Mouse (Mus musculus): ENCODE results near the gene Tom1l2.

Tom1l2 gene

DNA sequence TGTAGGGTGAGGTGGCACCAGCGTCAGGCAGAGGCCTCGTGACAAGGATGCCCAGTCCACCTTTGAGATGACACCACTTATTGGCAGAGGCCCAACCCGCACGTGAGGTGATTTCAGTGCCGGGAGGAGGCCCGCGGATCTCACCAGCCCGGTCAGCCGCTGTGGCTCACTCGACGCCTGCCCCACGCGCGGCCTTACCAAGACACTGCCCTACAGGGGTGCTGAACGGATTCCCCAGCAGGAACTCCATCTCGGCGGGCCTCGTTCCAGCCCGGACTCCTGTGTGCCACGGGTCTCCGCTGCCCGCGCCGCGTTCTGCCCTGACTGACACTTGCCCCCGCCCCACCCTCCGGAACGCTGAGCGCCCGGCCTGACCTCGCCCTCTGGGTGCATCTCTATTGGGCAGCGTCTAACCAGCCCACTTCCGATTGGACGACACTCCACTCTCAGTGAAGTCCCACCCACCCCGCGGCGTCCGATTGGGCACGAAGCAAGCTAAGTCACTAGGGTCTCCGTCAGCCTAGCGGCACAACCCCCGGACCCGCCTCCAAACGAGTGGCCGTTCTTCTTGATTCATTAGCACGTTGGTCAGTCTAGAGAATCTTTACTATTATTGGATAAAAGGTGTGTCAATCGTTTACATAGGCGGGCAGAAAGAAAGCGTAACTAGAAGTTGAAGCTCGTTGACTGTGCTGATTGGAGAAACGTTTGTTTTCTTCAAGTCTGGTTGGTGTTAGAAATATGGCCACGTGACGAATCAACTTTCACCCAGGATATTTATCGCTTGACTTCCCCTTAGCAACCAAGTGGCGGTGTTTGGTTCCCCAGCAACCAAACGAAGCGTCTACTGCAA lies at the start of gene Tom1l2, which contains the start of gene Drc3:
TSS of gene Tom1l2 (minus strand) at position 347 of the 853 bp plus-strand sequence.
TSS of gene Drc3 (plus strand) at position 771 of the 853 bp plus-strand sequence.
- peak; percentile 100 for DNase-seq (ENCODE audit: low spot score)

GRCm38 (mm10) chr11:60397172-60397571 lies 44.5 kb upstream of the Tom1l2 start:
- DNase-seq (ENCODE audit: low spot score) = peak; percentile 30

DNA sequence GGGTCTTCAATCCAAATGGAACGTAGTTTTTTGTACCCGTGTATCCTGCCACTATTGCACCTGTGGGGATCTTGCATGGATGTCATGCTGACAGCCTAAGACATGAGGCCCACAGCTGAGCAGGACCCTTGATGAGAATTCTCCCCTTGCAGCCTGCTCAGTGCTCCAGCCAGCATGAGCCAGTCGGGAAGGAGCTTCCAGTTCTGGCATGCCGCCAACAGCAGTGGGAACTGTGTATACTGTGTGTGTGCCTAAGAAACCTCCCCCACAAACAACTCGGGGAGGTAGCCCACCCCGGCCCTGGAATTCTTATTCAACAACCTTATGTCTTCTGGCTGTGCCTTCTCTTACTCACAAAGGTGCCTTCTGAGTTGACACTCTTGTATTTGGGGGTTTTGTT lies 43.8 kb upstream of the Tom1l2 start:
- DNase-seq (ENCODE audit: low spot score) = no peak

- no peak for DNase-seq (ENCODE audit: low spot score)
These were observed 38.6 kb upstream of the Tom1l2 start for GRCm38 (mm10) chr11:60391346-60391745.

DNA sequence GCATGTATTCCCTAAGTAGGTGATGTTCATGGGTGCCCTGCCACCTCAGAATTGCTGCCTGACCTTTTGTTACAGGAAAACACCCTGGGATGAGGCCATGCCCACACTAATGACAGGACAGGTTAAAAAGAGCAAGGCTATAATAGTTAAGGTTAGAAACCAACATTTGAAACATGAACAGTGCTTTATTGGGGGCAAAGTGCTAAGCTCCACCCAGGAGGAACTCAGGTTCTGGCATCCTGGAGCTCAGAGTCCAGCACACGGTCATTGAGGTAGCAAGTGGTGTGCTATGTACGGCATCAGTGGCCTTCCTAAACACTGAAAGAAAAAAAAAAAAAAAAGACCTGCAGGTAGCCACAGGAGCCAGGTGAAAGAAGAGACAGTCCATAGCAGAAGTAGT lies 35.2 kb upstream of the Tom1l2 start:
- no peak for DNase-seq (ENCODE audit: low spot score)

- no peak for DNase-seq (ENCODE audit: low spot score)
These were observed 33.2 kb upstream of the Tom1l2 start for GRCm38 (mm10) chr11:60385946-60386345.

DNA sequence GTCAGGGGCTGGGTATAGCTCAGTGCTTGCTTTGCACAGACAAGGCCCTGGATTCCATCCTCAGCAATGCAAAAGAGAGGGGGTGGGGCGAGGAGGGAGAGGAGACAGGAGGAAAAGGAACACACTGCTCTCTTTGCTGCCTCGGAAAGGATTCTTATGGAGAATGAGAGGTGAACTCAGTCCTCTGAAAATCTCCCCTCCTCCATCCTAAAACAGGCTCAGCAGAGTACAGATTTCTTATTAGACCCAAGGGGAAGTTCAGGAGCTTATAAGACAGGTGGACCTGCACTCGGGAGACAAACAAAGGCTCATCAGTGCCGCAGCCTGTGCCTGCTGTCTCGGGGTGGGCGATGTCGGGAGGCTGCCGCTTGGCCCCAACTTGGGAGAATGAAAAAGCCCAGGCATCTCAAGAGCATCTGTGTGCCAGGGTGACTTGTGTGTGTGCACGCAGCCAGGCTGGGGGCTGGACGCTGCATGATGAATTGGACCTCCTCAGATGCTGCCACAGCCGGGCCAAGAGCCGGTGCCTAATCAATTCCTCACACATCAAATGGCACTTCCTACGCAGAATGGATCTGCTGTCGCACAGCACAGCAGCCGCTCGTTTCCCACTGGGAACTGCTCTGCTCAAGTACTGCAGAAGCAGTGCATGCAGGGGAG lies 32.2 kb upstream of the Tom1l2 start:
- peak; percentile 78 for DNase-seq (ENCODE audit: low spot score)

GRCm38 (mm10) chr11:60383518-60383917 lies 30.8 kb upstream of the Tom1l2 start:
- no peak for DNase-seq (ENCODE audit: low spot score)

GRCm38 (mm10) chr11:60374481-60374880 lies 21.8 kb upstream of the Tom1l2 start:
- no peak for DNase-seq (ENCODE audit: low spot score)

GRCm38 (mm10) chr11:60370431-60370830 lies 17.7 kb upstream of the Tom1l2 start:
- DNase-seq (ENCODE audit: low spot score) = no peak

DNA sequence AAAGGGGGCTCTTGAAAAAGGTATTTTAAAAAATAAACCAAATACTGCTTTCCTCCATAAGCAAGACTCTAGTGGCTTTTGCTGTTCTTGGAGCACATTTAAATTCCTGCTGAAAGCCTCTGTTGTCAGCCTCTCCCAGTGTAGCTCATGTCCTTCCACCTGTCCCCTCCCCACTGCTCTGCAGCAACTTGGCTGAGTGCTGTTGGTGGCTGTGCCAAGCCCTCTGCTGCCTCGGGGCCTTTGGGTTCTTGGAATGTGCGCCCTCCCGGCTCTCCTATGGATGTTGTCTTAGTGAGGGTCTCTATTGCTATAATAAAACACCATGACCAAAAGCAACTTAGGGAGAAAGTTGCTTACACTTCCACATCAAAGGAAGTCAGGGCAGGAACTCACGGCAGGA lies 16.7 kb upstream of the Tom1l2 start:
- DNase-seq (ENCODE audit: low spot score) = no peak

DNA sequence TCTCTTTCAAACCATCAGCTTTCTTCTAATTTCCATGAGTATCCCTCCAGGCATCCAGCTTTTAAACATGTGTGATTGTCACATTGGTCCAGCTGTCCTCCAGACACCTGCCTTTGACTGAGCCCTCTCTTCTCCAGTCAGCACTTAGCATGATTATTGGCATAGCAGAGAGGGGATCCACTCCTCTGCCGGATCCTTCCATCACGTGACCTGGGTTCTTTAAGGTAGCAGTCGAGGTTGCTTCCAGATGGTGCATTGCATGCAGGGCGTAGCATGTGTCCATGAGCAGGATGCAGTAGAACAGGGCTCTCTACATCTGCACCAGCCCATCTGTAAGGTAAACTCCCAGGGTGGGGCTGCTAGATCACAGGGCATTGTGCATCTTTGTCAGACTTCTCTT lies 16.2 kb upstream of the Tom1l2 start:
- no peak for DNase-seq (ENCODE audit: low spot score)

DNA sequence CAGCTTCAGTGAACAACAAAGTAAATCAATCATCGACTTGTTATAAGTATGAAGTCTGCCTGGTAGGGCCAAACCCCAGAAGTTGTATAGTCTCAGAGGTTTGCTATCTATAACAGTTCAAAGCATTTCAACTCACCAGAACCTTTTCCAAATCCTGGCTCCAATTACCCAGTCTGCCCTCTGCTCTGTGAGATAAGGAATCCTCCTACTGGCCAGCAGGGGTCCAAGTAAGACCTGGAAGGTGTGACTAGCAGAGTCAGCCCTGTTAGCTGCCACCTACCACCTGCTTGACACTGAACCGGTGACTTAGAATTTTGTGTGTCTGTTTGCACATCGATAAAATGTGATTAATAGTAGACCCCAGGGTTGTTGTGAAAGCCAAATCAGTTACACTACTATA lies 14.6 kb upstream of the Tom1l2 start:
- no peak for DNase-seq (ENCODE audit: low spot score)

- DNase-seq (ENCODE audit: low spot score) = no peak
These were observed 13.7 kb upstream of the Tom1l2 start for GRCm38 (mm10) chr11:60366239-60367019.

- no peak for DNase-seq (ENCODE audit: low spot score)
These were observed 8.0 kb upstream of the Tom1l2 start for GRCm38 (mm10) chr11:60360631-60361201.

GRCm38 (mm10) chr11:60359936-60360335 lies 7.2 kb upstream of the Tom1l2 start:
- no peak for DNase-seq (ENCODE audit: low spot score)

DNA sequence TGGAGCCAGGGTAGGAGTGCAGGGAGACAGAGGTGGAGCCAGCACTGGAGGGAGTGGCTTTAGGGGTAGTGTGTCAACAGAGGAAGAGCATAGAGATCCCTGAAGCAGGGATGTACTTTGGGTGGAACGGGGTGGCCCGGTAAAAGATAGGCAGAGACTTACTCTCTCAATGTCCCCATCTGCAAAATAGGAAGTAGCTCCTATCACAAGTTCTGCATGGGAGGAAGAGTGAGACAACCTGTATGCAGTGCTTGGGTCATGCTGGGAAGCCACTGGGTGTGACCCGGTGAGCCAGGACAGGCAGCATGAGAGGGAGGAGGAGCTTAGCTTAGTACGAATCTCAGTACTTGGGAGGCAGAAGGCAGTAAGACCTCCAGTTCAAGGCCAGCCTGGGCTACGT lies 6.4 kb upstream of the Tom1l2 start:
- no peak for DNase-seq (ENCODE audit: low spot score)

- DNase-seq (ENCODE audit: low spot score) = no peak
These were observed 5.8 kb upstream of the Tom1l2 start for GRCm38 (mm10) chr11:60358548-60358947.

GRCm38 (mm10) chr11:60357116-60357515 lies 4.4 kb upstream of the Tom1l2 start:
- DNase-seq (ENCODE audit: low spot score) = no peak

DNA sequence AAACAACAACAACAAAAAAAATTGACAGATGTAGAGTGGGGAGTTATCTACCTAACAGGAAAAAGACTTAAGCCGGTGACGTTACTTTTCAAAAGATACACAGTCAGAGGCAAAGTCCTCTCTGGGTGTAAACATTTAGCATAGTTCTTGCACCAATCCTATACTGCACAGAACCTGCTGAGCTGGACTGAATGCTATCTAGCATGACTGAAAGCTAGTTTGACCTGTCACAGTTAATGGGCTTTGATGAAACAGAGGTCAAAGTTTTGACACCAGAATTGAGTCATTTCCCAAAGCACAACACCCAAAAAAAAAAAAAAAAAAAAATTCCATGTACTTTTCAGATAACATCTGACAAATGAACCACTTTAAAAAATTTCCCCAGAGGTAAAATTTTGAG lies 3.2 kb upstream of the Tom1l2 start:
- DNase-seq (ENCODE audit: low spot score) = no peak

- peak; percentile 58 for DNase-seq (ENCODE audit: low spot score)
These were observed 757 bp downstream of the Tom1l2 start for GRCm38 (mm10) chr11:60351925-60352371.

DNA sequence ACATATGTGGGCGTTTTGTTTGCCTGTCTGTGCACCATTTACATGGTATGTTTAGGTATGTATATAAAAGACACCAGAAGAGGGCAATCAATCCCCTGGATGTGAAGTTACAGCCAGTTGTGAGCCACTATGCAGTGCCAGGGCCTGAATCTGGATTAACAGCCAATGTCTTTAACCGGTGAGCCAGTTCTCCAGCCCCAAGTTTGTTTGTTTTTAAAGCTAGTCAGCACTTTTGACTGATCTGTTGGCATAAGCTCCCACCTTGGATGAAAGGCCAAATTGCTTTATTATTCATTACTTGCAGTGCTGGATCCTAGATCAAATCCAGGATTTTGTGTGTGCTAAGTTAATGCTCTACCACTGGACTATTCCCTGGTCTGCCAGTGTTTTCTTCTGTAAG lies 1.3 kb downstream of the Tom1l2 start:
- DNase-seq (ENCODE audit: low spot score) = no peak
